In the genomic region with DNA sequence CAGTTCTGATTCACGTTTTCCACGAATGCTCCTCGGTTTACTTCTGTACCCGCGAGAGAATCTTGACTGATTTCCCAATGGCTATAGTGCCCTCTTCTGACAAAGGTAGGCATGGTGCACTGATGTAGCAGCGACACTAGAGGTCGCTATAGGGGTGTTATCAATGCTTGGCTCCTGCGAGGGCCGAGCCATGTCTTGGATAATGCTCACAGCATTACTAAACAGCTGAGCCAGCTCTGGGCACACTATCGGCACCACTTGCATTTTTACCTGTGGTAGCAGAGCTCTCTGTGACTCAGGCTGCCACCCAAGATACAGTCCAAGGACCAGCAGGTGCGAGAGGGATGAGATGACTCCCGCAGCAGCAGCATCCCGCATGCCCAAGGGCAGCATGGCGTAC, we compare ENCODE assay signal across 8 mouse cellular contexts. TPM values are rescaled to one million over a fixed set of nuclear protein-coding genes. Genes with fewer than 3 reads are reported as not detected.
DNase-seq lines count a peak whose midpoint lies in the region; ATAC-seq and TF ChIP-seq lines count a peak whose summit lies in the region.

No protein-coding gene starts in this region.

- ATAC-seq in forebrain, postnatal 0 days: peak; percentile 86
- ATAC-seq in hindbrain, embryonic 15.5 days (ENCODE audit: low FRiP score, low read depth): peak; percentile 79
- ATAC-seq in megakaryocyte-erythroid progenitor cell, adult 5-6 weeks (replicated peaks; ENCODE audit: low FRiP score, low TSS enrichment, poor library complexity, severe bottlenecking): peak; percentile 87

- H3K9ac ChIP-seq in forebrain, postnatal 0 days: no peak overlapping the region
- H3K9ac ChIP-seq in hindbrain, embryonic 15.5 days: no peak overlapping the region

- peaks cover 46% of the 10 kb centered on the region for H3K27me3 ChIP-seq in forebrain, postnatal 0 days (ENCODE audit: insufficient read depth, low read length)
- peaks cover 48% of the 10 kb centered on the region for H3K27me3 ChIP-seq in hindbrain, embryonic 15.5 days

- TF ChIP-seq CTCF in forebrain, postnatal 0 days (IDR thresholded peaks at IDR 0.05; ENCODE audit: low read depth): peak; percentile 99

- H3K27ac ChIP-seq in forebrain, postnatal 0 days (ENCODE audit: low read depth, low read length): no peak overlapping the region
- no peak overlapping the region for H3K27ac ChIP-seq in hindbrain, embryonic 15.5 days (replicated peaks)

- peak; percentile 48 to 64 for DNase-seq in left cerebral cortex, adult 18-20 months (ENCODE audit: low spot score in 2 of 2)
- no peak for DNase-seq in left cerebral cortex, adult 8-10 months (ENCODE audit: low spot score in 2 of 2)
- DNase-seq in cerebellum, adult 18-20 months: peak; percentile 67 to 69
- DNase-seq in forebrain, postnatal 0 days: peak; percentile 86
- DNase-seq in left cerebral cortex, postnatal 14 days (ENCODE audit: low spot score in 2 of 2): peak; percentile 65 to 74
- DNase-seq in spleen, postnatal 10 days (ENCODE audit: low spot score in 2 of 2): peak; percentile 16 to 60

- no peaks in the 10 kb centered on the region for H3K9me3 ChIP-seq in forebrain, postnatal 0 days (ENCODE audit: low read length)
- H3K9me3 ChIP-seq in hindbrain, embryonic 15.5 days: no peaks in the 10 kb centered on the region

- intact Hi-C loops in left cerebral cortex, postnatal 14 days (cut with DNase I): loop anchor here (5.0 kb wide), 2 partner anchors 86 to 136 kb away; no protein-coding TSS in a partner anchor

- H3K4me2 ChIP-seq in forebrain, postnatal 0 days (ENCODE audit: low read depth): peak overlapping the region; percentile 4; the same call in 1 of the 2 replicates
- H3K4me2 ChIP-seq in hindbrain, embryonic 15.5 days: peak overlapping the region; percentile 46

- WGBS in forebrain, postnatal 0 days: 17% methylated on average over 14 of the region's 14 CpGs
- WGBS in hindbrain, embryonic 15.5 days: 14% methylated on average over 14 of the region's 14 CpGs

- H3K4me3 ChIP-seq in forebrain, postnatal 0 days (ENCODE audit: low read depth, low read length): 0 out of 2 replicates have a peak overlapping the region, but pooled peaks have one; percentile 9
- peak overlapping the region; percentile 20 for H3K4me3 ChIP-seq in hindbrain, embryonic 15.5 days

- H3K36me3 ChIP-seq in forebrain, postnatal 0 days (ENCODE audit: insufficient read depth): no peaks in the 10 kb centered on the region
- H3K36me3 ChIP-seq in hindbrain, embryonic 15.5 days: no peaks in the 10 kb centered on the region

- peaks cover 7% of the 10 kb centered on the region; the same call in 1 of the 2 replicates for H3K4me1 ChIP-seq in forebrain, postnatal 0 days (ENCODE audit: insufficient read depth)
- H3K4me1 ChIP-seq in hindbrain, embryonic 15.5 days (replicated peaks): peaks cover 14% of the 10 kb centered on the region

RNA-seq across cellular contexts. Expression of a gene that starts 2.6 kb away (rescaled TPM):
- total RNA-seq in left cerebral cortex, adult 18-20 months (2021): 1 to 10 TPM; 4.9 to 8.6 TPM
- 1 to 10 TPM; 3.3 to 6.2 (median 4.7) TPM for total RNA-seq in left cerebral cortex, adult 8-10 months (2022)
- 1.6 and 3.6 TPM in 2 replicates for total RNA-seq in forebrain, postnatal 0 days (2014; rRNA removed)
- 1.6 and 1.7 TPM in 2 replicates for polyA plus RNA-seq in forebrain, postnatal 0 days (2015; fragmentation: Nextera tagmentation; extraction: Ambion mirVana)
- 4.0 and 5.0 TPM in 2 replicates for polyA plus RNA-seq in hindbrain, embryonic 15.5 days (2015; fragmentation: Nextera tagmentation; extraction: Ambion mirVana)
- total RNA-seq in left cerebral cortex, postnatal 14 days (2021): 1 to 10 TPM; 5.1 to 6.6 TPM
- not detected in 2 replicates for total RNA-seq in megakaryocyte-erythroid progenitor cell, adult 5-6 weeks (2014; fragmentation: Nextera tagmentation)
- total RNA-seq in megakaryocyte-erythroid progenitor cell, adult 5-6 weeks (2017): not detected in 2 replicates

RNA-seq across cellular contexts. Expression of a gene that starts 7.4 kb away (rescaled TPM):
- total RNA-seq in left cerebral cortex, adult 18-20 months (2021): 1 to 10 TPM in 1 of 2 experiments, under 1 TPM in 1; 0.44 to 1.7 TPM
- under 1 TPM in 2 of 4 experiments, not detected in 2; 0.73 to 0.98 TPM for total RNA-seq in left cerebral cortex, adult 8-10 months (2022)
- 0.46 and 0.90 TPM in 2 replicates for total RNA-seq in forebrain, postnatal 0 days (2014; rRNA removed)
- 0.86 and 2.0 TPM in 2 replicates for polyA plus RNA-seq in forebrain, postnatal 0 days (2015; fragmentation: Nextera tagmentation; extraction: Ambion mirVana)
- 1.6 and 2.0 TPM in 2 replicates for polyA plus RNA-seq in hindbrain, embryonic 15.5 days (2015; fragmentation: Nextera tagmentation; extraction: Ambion mirVana)
- 1 to 10 TPM in 1 of 2 experiments, under 1 TPM in 1; 0.83 to 1.0 TPM for total RNA-seq in left cerebral cortex, postnatal 14 days (2021)
- total RNA-seq in megakaryocyte-erythroid progenitor cell, adult 5-6 weeks (2014; fragmentation: Nextera tagmentation): 55.7 and 87.0 TPM in 2 replicates
- 8.9 and 23.1 TPM in 2 replicates for total RNA-seq in megakaryocyte-erythroid progenitor cell, adult 5-6 weeks (2017)

RNA-seq across cellular contexts. Expression of a gene that starts 15.5 kb away (rescaled TPM):
- total RNA-seq in left cerebral cortex, adult 18-20 months (2021): under 1 TPM in 1 of 2 experiments, not detected in 1; 0.33 TPM
- under 1 TPM in 3 of 4 experiments, not detected in 1; 0.26 to 0.65 (median 0.53) TPM for total RNA-seq in left cerebral cortex, adult 8-10 months (2022)
- total RNA-seq in forebrain, postnatal 0 days (2014; rRNA removed): 0.38 and 0.48 TPM in 2 replicates
- polyA plus RNA-seq in forebrain, postnatal 0 days (2015; fragmentation: Nextera tagmentation; extraction: Ambion mirVana): 0.90 and 0.99 TPM in 2 replicates
- polyA plus RNA-seq in hindbrain, embryonic 15.5 days (2015; fragmentation: Nextera tagmentation; extraction: Ambion mirVana): 0.91 and 0.93 TPM in 2 replicates
- under 1 TPM; 0.24 to 0.40 TPM for total RNA-seq in left cerebral cortex, postnatal 14 days (2021)
- 0.50 and 3.5 TPM in 2 replicates for total RNA-seq in megakaryocyte-erythroid progenitor cell, adult 5-6 weeks (2014; fragmentation: Nextera tagmentation)
- 0.76 and 3.1 TPM in 2 replicates for total RNA-seq in megakaryocyte-erythroid progenitor cell, adult 5-6 weeks (2017)

RNA-seq across cellular contexts. Expression of a gene that starts 20.1 kb away (rescaled TPM):
- total RNA-seq in left cerebral cortex, adult 18-20 months (2021): under 1 TPM; 0.26 to 0.52 TPM
- total RNA-seq in left cerebral cortex, adult 8-10 months (2022): under 1 TPM; 0.21 to 0.28 (median 0.25) TPM
- total RNA-seq in forebrain, postnatal 0 days (2014; rRNA removed): 0.38 TPM in 2 replicates
- polyA plus RNA-seq in forebrain, postnatal 0 days (2015; fragmentation: Nextera tagmentation; extraction: Ambion mirVana): 0.65 and 1.1 TPM in 2 replicates
- polyA plus RNA-seq in hindbrain, embryonic 15.5 days (2015; fragmentation: Nextera tagmentation; extraction: Ambion mirVana): 0.54 and 0.84 TPM in 2 replicates
- total RNA-seq in left cerebral cortex, postnatal 14 days (2021): under 1 TPM; 0.22 to 0.42 TPM
- not detected in 2 replicates for total RNA-seq in megakaryocyte-erythroid progenitor cell, adult 5-6 weeks (2014; fragmentation: Nextera tagmentation)
- total RNA-seq in megakaryocyte-erythroid progenitor cell, adult 5-6 weeks (2017): 0.38 and 1.7 TPM in 2 replicates

RNA-seq across cellular contexts. Expression of a gene that starts 23.1 kb away (rescaled TPM):
- 1 to 10 TPM; 2.3 to 2.4 TPM for total RNA-seq in left cerebral cortex, adult 18-20 months (2021)
- total RNA-seq in left cerebral cortex, adult 8-10 months (2022): 1 to 10 TPM; 1.5 to 3.1 (median 2.4) TPM
- total RNA-seq in forebrain, postnatal 0 days (2014; rRNA removed): 0.23 and 0.43 TPM in 2 replicates
- polyA plus RNA-seq in forebrain, postnatal 0 days (2015; fragmentation: Nextera tagmentation; extraction: Ambion mirVana): 0.20 and 0.54 TPM in 2 replicates
- polyA plus RNA-seq in hindbrain, embryonic 15.5 days (2015; fragmentation: Nextera tagmentation; extraction: Ambion mirVana): 0.26 and 0.39 TPM in 2 replicates
- under 1 TPM; 0.68 to 0.93 TPM for total RNA-seq in left cerebral cortex, postnatal 14 days (2021)
- total RNA-seq in megakaryocyte-erythroid progenitor cell, adult 5-6 weeks (2014; fragmentation: Nextera tagmentation): not detected in 2 replicates
- total RNA-seq in megakaryocyte-erythroid progenitor cell, adult 5-6 weeks (2017): not detected in 2 replicates

Comparison
In these comparisons a context has a peak if more than half of its experiments do, and no peak if none do; other contexts are left out.
1. DNase-seq: peak in left cerebral cortex, adult 18-20 months (2 of 2), cerebellum, adult 18-20 months (2 of 2), forebrain, postnatal 0 days (single experiment), left cerebral cortex, postnatal 14 days (2 of 2) and spleen, postnatal 10 days (2 of 2); none in left cerebral cortex, adult 8-10 months (0 of 2).
2. Peak in every context shown above with its lines, with median percentiles within 50 percentile points of each other: ATAC-seq.